Mouse (Mus musculus) lung, postnatal 14 days (tissue): ENCODE measurements at regions not wholly inside any gene's neighbourhood (a gene's known extent, or its start where the extent isn't known, plus 50 kb on each side); places are given as distances from the start of the nearest gene placed in this dataset.

Experiments used
- DNase-seq: peaks from one replicate; pipeline ENCODE4 v3.0.0; 2021

DNA sequence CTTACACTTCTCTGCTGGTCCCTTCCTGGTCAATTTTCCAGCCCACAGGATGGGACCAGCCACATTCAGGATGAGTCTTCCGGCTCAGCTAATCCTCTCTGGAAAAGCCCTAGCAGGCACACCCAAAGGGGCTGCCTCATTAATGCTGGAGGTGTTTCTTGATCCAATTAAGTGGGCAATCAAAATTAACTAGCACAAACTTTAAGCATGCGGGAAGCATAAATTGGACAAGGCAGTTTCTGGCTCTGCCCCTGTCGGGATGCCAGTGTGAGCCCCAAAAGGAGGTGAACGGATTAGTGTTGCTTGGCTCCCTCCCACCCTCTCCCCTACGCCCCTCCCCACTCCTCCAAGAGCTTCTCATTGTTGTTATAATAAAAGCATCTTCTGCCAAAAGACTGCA, 262.5 kb upstream of the Id4 start:
- DNase-seq: no peak

DNA sequence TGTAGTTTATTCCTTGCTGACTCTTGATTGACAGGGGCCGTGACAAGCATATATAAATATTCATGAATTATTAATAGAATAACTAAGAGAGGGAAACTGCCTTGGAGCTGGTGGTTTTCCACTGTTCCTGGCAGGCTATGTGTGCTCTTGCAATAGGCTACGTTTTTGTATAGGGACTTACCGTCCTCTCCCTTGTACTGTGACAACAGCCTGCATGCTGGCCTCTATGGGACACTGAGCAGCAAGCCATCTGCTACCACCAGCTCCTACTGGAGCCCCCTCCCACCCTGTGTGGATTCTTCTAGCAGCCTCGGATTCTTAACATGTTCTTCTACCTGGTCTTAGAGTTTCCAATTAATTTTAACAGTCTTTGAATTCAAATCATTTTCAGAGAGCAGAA, 261.6 kb upstream of the Id4 start:
- DNase-seq: no peak

DNA sequence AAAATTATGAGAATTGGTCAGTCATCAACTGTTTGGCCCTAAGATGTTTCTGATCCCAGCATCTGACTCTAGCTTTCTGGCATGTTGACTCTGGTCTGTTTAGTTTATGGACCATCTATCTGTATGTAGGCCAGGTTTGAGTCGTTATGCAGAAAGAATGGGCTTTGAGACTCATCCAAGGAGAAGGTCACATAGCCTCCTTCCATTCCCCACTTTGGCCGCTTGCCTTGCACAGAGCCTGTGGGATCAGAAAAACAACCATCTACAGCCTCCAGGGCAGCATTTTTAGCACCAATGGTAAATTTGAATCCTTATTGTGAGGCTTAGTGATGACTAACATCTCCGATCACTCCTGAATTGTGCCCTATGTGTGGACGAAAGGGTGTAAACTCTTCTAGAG, 257.9 kb upstream of the Id4 start:
- peak; percentile 20 for DNase-seq

DNA sequence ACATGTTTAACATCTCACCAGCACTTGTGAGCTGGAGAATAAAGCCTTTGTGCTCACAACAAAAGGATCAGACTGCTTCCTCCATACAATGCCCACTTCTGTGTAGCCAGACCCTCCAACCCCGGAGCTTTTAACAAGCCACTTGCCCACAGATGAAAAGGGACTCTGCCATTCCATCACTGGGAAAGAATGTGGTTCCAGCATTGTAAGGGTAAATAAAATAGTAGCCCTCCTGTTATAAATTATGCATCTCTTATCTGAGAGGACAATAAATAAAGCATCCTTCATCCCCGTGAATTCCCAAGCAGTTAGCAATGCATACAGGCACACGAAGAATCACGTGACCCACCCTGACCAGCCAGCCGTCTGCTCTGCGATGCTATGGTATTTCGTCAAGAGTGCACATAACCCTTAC, 247.7 kb upstream of the Id4 start:
- DNase-seq: no peak

DNA sequence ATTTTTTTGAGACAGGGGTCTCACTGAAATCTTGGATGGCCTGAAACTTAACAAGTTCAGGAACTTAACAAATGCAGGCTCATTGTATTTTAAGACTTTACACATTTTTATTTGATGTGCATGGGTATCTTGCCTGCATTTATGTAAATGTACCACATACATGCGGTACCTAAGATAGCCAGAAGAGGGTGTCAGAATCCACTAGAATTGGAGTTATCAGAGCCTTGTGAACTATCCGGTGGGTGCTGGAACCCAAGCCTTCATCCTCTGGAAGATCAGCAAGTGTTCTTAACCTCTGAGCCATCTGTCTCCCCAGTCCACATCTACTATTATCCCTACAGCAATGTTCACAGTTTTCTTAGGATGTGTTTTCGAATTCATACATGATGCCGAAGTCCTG, 245.7 kb upstream of the Id4 start:
- no peak for DNase-seq

DNA sequence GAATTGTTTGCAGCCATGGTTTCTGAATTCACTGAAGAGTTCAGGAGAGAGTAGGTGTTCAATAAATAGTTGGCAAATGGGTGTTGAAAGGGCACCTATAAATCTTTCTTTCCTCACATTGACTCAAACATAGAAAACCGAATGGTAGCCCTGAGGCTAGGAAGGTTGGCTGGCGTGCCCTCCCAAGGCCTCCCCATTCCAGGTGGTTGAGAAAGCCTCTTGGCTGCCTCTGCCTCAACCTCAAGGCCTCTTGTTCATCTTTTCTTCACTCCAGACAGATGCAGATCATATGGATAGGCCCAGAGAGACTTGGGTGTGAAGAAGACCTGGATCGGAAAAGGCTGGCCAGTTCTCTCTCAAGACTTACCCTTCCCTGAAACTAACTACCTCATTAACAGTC, 245.0 kb upstream of the Id4 start:
- no peak for DNase-seq

DNA sequence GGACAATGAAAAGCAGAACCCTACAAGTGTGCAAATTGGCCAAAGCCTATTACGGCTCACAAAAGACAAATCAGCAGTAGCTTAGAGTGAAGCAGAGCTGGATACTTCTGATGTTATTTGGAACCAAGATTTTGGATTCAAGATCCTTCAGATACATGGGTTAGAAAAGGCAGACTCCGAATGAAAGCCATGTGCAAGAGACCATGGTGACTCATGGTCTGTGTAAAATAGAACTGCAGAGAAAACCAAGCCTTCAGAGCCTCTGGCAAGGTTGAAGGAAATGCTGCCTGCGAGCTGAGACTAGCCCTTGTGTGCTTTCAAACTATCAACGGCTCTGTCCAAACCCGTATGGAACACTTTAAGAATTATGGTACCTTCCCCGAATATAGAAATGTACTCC, 244.4 kb upstream of the Id4 start:
- no peak for DNase-seq

DNA sequence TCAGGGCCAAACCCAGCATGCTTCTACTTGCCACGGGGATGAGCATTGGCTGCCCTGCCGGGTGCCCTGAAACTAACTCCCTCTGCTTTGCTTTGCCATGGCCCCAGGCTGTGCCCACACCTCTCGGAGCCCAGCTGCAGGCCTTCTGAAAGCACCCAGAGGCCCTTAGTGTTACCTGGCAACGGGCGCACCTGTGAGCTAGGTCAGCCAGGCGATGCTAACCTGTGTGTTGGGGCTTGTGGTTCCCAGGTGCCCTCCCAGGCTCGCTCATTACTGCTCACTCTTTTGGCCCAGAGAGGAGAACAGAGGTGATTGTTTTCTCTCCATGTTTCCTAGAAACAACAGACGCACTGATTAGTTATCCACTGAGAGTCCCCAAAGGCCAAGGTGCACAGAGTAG, 243.4 kb upstream of the Id4 start:
- no peak for DNase-seq

DNA sequence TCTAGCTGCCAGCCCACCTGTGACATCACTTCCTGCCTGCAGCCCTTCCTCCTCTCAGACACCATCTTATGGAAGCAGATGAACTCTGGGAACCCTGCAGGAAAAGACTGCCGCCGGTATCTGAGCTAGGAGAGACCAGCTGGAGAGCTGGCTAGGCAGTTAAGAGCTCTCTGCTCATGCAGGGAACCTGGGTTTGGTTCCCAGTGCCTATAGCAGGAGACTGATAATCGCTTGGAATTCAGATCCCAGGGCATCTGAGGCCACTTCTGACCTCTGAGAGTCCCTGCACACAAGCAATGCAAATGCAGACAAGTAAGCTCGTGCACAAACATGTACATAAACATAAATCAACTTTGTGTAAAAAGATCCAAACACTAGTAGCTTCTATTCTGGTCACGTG, 242.4 kb upstream of the Id4 start:
- no peak for DNase-seq

DNA sequence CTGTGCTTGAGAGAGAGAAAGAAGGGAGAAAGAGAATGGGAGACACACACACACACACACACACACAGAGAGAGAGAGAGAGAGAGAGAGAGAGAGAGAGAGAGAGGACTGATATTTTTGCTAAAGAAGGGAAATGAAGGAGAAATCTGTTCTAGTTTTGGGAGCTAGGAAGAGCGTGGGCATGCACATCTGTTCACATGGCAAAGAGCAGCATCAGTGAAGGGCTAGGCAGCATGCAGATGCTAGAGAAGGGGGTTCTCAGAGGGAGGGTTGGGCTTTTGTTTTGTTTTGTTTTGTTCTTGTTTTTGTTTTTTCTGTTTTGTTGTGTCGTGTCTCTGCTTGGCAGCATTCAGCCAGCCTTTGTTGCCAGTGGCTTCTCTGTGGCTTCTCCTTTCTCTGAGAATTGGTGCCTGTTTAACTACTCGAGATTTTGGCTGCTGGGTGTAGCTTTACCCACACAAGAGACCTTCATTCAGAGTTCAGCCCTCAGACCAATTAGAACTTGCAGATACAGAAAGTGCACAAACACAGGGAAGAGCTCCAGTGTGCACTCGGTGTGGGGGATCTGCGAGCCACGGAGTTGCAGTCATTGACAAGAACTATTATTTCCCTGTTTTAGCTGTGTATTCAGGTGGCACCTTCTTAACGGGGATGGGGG, 237.9 kb upstream of the Id4 start:
- no peak for DNase-seq

DNA sequence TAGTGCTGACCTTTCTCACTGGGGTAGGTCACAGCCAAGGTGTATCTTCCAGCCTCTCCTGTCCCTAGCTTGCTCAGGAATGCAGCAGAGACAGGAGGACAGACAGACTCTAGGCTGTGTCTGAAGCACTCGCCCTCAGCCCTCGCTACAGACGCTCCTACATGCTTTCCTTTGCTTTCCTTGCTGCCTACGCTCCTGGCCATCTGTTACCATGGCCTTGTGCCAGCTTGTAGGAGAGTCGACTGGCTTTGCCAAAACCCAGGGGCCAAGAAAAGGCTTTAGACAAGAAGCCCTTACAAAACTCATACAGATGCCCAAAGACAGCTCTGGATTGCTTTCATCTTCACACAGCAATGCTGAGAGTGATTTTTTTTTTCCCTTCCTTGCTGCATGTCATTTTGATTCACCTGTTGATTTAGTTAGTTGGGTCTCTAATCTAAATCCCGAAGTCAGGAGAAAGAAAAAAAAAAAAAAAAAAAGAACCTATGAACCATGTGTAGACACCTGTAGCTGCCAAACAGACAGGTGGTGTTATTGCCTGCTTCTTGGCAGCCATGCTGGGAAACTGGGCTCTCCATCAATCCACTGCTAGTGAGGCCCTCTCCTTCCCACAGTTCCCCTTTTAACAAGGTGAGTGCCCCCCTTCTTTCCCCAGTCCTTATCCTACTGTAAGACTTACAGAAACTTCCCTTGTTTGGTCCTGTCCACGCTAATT, 233.1 kb upstream of the Id4 start:
- peak; percentile 62 for DNase-seq

DNA sequence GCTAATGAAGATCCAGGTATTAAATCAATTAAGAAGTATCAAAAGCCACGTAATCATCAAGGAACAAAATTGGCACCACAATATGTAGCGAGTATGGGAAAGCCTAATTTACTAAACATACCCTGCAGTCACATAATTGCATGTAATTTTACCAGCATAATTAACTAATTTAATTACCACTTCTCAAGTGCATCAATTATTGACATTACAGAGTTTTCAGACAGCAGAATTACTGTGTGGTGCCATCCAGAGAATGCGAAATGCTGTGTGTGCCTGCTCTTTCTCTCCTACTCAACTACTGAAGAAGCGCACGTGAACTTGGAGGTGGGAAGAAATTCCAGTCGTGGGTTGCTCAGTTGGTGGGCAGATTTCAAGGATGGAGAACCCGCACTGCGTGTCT, 229.5 kb upstream of the Id4 start:
- no peak for DNase-seq

DNA sequence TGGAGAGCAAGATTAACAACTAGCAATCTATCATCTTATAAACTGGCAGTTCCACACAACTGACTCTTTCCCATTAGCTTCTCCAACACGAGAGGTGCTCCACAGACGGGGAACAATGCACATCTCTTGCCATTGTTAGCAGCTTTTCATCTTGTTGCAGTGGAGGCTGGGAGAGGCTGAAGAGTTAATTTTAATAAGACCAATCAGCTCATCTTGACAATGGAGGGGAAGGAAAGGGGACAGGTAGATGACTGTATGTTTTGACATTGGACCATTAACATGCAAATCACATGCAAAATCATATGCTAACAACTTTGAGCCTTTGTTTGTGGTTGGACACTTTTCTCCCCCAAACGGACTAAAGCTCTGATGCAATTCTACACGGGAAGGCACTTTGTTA, 218.9 kb upstream of the Id4 start:
- DNase-seq: no peak

DNA sequence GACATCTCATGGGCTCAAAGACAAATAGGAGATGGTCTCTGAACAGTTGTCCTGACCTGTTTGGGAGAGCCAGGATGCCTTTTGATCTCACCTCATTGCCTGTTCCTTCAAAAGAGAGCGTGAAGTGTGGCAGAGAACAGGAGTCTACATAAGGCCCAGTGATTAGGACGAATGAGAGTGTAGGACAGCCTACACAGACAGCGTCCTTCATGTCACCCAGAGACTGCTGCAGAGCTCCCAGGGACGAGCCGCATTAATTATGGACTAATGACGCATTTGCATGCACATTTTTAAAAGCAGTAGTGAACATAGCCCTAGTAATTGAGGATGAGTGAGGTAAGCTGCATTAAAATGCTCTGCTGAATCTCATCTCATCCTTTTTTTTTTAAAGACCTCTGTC, 218.5 kb upstream of the Id4 start:
- DNase-seq: no peak

DNA sequence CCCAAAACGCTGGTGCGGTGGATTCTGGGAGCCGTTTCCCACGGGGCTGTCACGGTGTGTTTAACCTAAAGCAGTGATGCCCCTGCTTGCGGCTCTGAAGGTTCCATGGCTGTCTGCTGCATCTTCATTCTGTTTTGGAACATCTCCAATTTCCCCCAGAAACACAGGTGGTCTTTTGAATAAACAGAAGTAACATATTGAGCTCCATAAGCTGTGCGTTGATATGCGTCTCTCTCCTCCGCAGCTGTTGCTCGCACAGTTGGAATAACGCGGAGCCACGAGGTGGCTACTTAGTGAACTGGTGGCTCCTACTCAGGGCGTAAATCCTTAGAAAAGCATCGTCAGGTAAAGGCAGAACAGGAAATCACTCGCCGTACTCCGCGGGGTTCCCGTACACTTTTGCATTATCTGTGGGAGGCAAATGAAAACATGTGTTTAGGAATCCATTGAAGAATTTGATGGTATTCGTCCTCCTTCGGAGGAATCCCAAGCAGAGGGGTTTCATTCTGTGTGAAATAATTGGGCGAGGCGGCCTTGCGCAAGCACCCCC, 214.8 kb upstream of the Id4 start:
- no peak for DNase-seq

DNA sequence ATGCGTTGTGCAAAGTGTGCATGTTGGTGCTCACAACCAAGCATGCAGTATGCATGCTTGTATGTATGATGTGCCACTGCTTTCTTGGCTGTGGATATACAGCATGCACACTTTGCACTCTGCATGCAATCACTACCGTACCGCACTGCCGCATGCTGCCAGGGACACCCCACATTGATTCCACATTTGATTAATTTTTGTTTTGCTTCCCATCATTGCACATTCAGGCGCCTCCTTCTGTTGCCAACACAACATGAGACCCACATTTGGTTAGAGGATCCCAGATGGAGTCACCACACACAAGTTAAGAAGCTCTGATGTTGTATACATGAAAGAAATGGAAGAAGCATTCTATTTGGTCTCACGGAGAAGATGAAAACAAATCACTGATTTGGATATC, 211.2 kb upstream of the Id4 start:
- DNase-seq: no peak

DNA sequence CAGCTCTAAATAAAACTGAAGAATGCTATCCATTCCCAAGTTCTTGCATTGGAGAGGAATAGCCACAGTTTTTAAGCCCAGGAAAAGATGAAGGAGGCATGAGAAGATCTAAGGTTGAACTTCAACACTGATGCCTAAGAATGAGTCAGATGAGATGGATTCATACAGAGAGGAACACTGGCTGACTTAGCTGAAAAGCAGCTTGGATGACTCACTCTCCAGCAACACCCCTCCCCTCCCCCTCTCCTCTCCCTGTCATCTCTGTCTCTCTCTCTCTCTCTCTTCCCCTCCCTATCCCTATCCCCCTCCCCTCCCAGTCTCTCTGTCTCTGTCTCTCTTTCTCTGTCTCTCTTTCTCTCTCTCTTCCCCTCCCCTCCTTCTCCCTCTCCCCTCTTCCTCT, 186.4 kb upstream of the Id4 start:
- DNase-seq: peak; percentile 20

DNA sequence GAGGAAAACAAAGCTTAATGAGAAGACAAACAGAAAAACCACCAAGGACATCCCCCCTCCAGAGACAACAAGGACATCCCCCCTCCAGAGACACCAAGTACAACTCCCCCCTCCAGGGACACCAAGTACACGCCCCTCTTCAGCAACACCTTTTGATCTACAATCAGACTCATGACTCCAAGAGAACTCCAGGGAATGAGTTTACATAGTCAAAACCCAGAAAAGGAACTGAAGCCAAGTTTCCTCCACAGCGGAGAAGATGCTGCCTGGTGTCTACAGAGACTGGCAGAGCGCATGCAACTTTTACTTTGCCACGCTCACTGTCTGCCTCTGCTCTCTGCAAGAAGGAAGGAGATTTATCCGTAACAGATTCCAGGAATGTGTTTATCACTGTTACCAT, 185.7 kb upstream of the Id4 start:
- no peak for DNase-seq

DNA sequence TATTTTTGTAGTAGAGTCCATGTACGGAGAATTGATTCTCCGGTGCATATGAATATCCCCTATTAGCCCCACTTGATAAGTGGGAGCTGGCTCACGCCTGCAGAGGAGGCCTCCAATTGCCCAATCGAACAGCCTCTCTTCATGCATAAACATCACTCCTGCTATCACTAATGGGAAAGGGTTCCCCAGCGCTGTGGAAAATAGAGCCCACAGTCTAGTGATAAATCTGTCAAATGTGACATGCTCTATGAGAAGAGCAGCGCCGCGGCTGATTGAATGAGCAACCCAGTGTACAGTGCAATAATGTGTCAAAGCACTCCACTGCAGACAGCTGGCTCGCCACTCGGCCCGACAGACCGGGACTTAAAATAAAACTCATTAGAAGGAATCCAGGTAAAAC, 182.8 kb upstream of the Id4 start:
- no peak for DNase-seq

DNA sequence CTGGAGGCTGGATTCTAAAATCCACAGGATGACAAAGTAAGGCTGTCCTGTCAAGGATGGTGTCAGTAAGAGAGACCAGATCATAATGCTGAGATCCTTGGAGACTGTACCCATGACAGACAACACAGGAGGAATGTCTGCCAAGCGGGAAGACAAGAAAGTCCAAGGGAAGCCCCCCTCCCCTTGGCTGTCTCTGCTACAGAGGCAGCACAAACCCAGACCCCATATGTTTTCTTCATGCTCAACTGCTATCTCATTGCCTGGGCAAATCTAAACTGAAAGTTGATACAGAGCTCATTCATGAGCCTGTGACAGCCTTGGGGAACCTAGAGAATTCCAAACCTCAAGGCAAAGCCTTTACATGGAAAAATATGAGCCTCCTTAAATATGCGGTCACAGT, 177.7 kb upstream of the Id4 start:
- no peak for DNase-seq

DNA sequence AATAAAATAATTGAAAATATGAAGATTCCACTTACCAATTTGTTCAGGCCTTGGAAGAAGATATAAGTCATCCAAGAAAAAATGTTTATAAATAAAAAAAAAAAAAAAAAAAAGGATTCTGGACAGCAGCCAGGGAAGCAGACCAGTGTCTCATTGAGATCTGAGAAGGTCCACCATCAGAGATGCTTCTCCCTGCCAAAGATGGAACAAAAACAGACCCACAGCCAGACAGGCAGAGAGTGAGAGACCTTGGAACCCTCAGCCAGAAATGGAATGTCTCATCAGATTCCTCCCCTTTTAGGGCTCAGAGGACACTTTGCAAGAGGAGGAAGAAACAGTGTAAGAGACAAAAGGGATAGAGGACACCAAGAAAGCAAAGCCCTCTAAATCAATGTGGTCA, 177.2 kb upstream of the Id4 start:
- DNase-seq: no peak

DNA sequence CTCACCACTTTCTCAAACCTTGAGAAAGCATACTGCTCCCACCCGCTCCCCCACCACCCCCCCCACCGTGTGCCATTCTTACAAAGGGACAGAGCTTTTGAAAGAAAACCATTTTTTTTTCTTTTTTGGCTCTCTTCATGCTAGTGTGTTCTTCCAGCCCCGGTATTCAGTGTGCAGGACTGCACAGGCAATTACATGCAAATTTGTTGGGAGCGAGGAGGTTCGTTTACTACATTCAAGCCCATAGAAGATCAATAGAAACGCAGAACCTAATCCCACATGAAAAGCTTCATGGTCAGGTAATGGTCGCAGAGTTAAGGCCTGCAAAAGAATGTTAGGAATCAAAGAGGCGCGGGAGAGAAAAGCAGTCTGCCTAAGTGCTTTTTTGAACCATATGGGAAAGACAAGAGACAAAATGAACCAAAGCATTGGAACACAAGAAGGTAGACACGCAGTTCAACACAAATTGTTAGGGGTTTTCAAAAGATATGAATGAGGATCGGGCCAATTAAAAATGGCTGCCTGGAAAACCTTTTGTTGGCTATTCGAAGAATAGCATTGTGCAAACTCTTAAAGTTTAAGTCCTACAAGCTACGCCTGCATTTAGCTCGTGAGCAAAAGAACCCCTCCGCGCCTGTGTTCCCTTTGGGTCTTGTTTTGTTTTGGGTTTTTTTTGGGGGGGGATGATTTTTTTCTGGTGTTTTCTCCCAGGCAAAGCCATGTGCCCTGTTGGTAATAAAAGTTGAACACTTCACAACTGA, 166.6 kb upstream of the Id4 start:
- DNase-seq: no peak

DNA sequence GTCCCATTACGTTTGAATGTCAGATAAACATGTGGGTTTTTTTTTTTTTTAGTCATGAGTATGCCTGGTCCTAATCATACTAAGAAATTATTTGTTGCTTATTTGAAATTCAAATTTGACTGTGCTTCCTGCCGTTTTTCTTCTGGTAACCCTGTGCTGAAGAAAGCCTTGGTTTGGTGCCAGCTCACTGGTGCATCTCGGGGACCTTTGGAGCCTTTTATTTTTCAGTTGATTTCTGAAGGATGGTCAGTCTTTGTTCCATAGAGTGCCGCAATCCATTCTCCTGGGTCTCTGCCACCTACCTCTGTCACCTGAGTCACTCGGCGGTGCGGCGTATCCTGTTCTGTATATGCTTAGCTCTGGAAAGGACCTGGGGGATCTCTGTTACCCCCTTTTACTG, 158.9 kb upstream of the Id4 start:
- DNase-seq: no peak

DNA sequence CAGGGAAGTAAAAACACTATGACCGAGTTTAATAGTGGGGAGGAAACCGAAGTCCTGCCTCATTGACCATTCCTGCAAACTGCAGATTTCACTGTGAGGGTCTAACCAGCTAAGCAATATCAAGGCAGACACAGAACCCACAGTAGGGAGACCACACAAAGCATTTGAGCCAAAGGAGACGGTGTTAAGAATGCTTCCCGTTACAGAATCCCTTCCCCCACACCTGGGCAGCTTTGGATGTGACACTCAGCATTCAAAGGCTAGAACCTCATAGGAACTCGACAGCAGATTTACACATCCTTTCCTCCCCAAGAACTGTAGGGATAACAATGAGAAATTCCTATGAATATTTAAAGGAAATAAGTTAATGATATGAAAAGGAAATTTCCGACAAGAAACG, 158.5 kb upstream of the Id4 start:
- DNase-seq: no peak
